Mouse (Mus musculus) CD4-positive helper T cell, adult 2 months (primary cell): Measurements from ENCODE around the gene Abca17.

ENCODE experiments used
- DNase-seq: peaks from one replicate; pipeline ENCODE4 v3.0.0-alpha.2; 2012; ENCODE audit warnings: low read depth, missing footprints, low spot score

The Abca17 gene

GRCm38 (mm10) chr17:24346831-24347230 lies 4.0 kb downstream of the Abca17 start:
- DNase-seq = no peak

- peak; percentile 63 for DNase-seq
Measured at GRCm38 (mm10) chr17:24344672-24345071, 6.2 kb downstream of the Abca17 start.

GRCm38 (mm10) chr17:24327656-24328055 lies 23.2 kb downstream of the Abca17 start:
- DNase-seq = no peak

- DNase-seq = no peak
Measured at GRCm38 (mm10) chr17:24325051-24325450, 25.8 kb downstream of the Abca17 start.

GRCm38 (mm10) chr17:24320826-24321225 lies 30.0 kb downstream of the Abca17 start:
- DNase-seq = no peak

- peak; percentile 43 for DNase-seq
Measured at GRCm38 (mm10) chr17:24307500-24307899, 43.4 kb downstream of the Abca17 start.

GRCm38 (mm10) chr17:24300651-24301050 lies 50.2 kb downstream of the Abca17 start:
- DNase-seq = no peak

GRCm38 (mm10) chr17:24289338-24289737 lies 61.5 kb downstream of the Abca17 start:
- no peak for DNase-seq

- no peak for DNase-seq
Measured at GRCm38 (mm10) chr17:24288477-24288876, 62.4 kb downstream of the Abca17 start.

- DNase-seq = no peak
Measured at GRCm38 (mm10) chr17:24285680-24286079, 65.2 kb downstream of the Abca17 start.

- DNase-seq = no peak
Measured at GRCm38 (mm10) chr17:24283266-24283818, 67.5 kb downstream of the Abca17 start.

- peak; percentile 12 for DNase-seq
Measured at GRCm38 (mm10) chr17:24282637-24283036, 68.2 kb downstream of the Abca17 start.

- no peak for DNase-seq
Measured at GRCm38 (mm10) chr17:24279907-24280306, 71.0 kb downstream of the Abca17 start.

- no peak for DNase-seq
Measured at GRCm38 (mm10) chr17:24267133-24267532, 83.7 kb downstream of the Abca17 start.

- no peak for DNase-seq
Measured at GRCm38 (mm10) chr17:24264766-24265165, 86.1 kb downstream of the Abca17 start.

GRCm38 (mm10) chr17:24260516-24260915 lies 90.4 kb downstream of the Abca17 start:
- no peak for DNase-seq

- DNase-seq = no peak
Measured at GRCm38 (mm10) chr17:24259702-24260101, 91.2 kb downstream of the Abca17 start.

GRCm38 (mm10) chr17:24258981-24259380 lies 91.9 kb downstream of the Abca17 start:
- DNase-seq = no peak

- no peak for DNase-seq
Measured at GRCm38 (mm10) chr17:24252329-24252728, 98.5 kb downstream of the Abca17 start.

- DNase-seq = peak; percentile 98
Measured at GRCm38 (mm10) chr17:24251320-24252069, 99.4 kb downstream of the Abca17 start, which contains the start of gene Ccnf. Gene Ccnf (minus strand): TSS chr17:24251484.

GRCm38 (mm10) chr17:24250988-24251319 lies 99.9 kb downstream of the Abca17 start:
- DNase-seq = no peak

GRCm38 (mm10) chr17:24248641-24249040 lies 102.2 kb downstream of the Abca17 start:
- peak; percentile 26 for DNase-seq

- no peak for DNase-seq
Measured at GRCm38 (mm10) chr17:24244061-24244460, 106.8 kb downstream of the Abca17 start.
